Mouse (Mus musculus): ENCODE results near the gene Olfr1175-ps. TPM values are rescaled to one million over a fixed set of nuclear protein-coding genes. Genes with fewer than 3 reads are reported as not detected.

The Olfr1175-ps gene
- polyA plus RNA-seq (2017; shearing (Covaris generic)) = under 1 TPM in 1 of 2 experiments, not detected in 1; 0.20 TPM

GRCm38 (mm10) chr2:88327115-88327514 lies at the start of gene Olfr1175-ps:
TSS of gene Olfr1175-ps (minus strand) at chr2:88327215.
- ATAC-seq = no peak

GRCm38 (mm10) chr2:88356304-88356703 lies 29.3 kb upstream of the Olfr1175-ps start:
- ATAC-seq = no peak

GRCm38 (mm10) chr2:88346392-88346791 lies 19.4 kb upstream of the Olfr1175-ps start, which contains the start of gene Olfr1177-ps:
TSS of gene Olfr1177-ps (minus strand) at chr2:88346492.
- no peak for ATAC-seq

GRCm38 (mm10) chr2:88336421-88336820 lies 9.4 kb upstream of the Olfr1175-ps start, which contains the start of gene Olfr1176:
TSS of gene Olfr1176 (plus strand) at chr2:88336721.
- no peak for ATAC-seq

GRCm38 (mm10) chr2:88315035-88315434 lies 12.0 kb downstream of the Olfr1175-ps start, which contains the start of gene Olfr1174-ps:
TSS of gene Olfr1174-ps (minus strand) at chr2:88315135.
- ATAC-seq = no peak

GRCm38 (mm10) chr2:88279775-88280174 lies 47.2 kb downstream of the Olfr1175-ps start, which contains the start of gene Olfr1173:
TSS of gene Olfr1173 (minus strand) at chr2:88279875.
- no peak for ATAC-seq

Other genes starting within 250 kb of the Olfr1175-ps start
- gene Olfr1164, start 233.2 kb downstream of the Olfr1175-ps start, polyA plus RNA-seq (2017; shearing (Covaris generic)) = not detected
- under 1 TPM in 1 of 2 experiments, not detected in 1; 0.17 TPM for gene Olfr1166, start 198.9 kb downstream of the Olfr1175-ps start, polyA plus RNA-seq (2017; shearing (Covaris generic))
- under 1 TPM in 1 of 2 experiments, not detected in 1; 0.11 TPM for gene Olfr1167, start 172.0 kb downstream of the Olfr1175-ps start, polyA plus RNA-seq (2017; shearing (Covaris generic))
- gene Olfr1168, start 145.3 kb downstream of the Olfr1175-ps start, polyA plus RNA-seq (2017; shearing (Covaris generic)) = not detected
- under 1 TPM in 1 of 2 experiments, not detected in 1; 0.12 TPM for gene Olfr1170, start 98.9 kb downstream of the Olfr1175-ps start, polyA plus RNA-seq (2017; shearing (Covaris generic))
- gene Olfr1173, start 47.3 kb downstream of the Olfr1175-ps start, polyA plus RNA-seq (2017; shearing (Covaris generic)) = under 1 TPM in 1 of 2 experiments, not detected in 1; 0.11 TPM
- not detected for gene Olfr1174-ps, start 12.1 kb downstream of the Olfr1175-ps start, polyA plus RNA-seq (2017; shearing (Covaris generic))
- gene Olfr1176, start 9.5 kb upstream of the Olfr1175-ps start, polyA plus RNA-seq (2017; shearing (Covaris generic)) = not detected
- gene Olfr1177-ps, start 19.3 kb upstream of the Olfr1175-ps start, polyA plus RNA-seq (2017; shearing (Covaris generic)) = not detected
- not detected for gene Olfr1178, start 59.8 kb upstream of the Olfr1175-ps start, polyA plus RNA-seq (2017; shearing (Covaris generic))
- not detected for gene Olfr1179, start 79.2 kb upstream of the Olfr1175-ps start, polyA plus RNA-seq (2017; shearing (Covaris generic))
- gene Olfr1180, start 91.9 kb upstream of the Olfr1175-ps start, polyA plus RNA-seq (2017; shearing (Covaris generic)) = not detected
- not detected for gene Olfr1181, start 99.0 kb upstream of the Olfr1175-ps start, polyA plus RNA-seq (2017; shearing (Covaris generic))
- gene Gm13757, start 121.9 kb upstream of the Olfr1175-ps start, polyA plus RNA-seq (2017; shearing (Covaris generic)) = under 1 TPM in 1 of 2 experiments, not detected in 1; 0.21 TPM
- not detected for gene Olfr1183, start 127.7 kb upstream of the Olfr1175-ps start, polyA plus RNA-seq (2017; shearing (Covaris generic))
- gene Olfr1184, start 156.4 kb upstream of the Olfr1175-ps start, polyA plus RNA-seq (2017; shearing (Covaris generic)) = not detected
- under 1 TPM in 1 of 2 experiments, not detected in 1; 0.16 TPM for gene Olfr1185-ps1, start 166.1 kb upstream of the Olfr1175-ps start, polyA plus RNA-seq (2017; shearing (Covaris generic))
- gene Olfr1186, start 191.3 kb upstream of the Olfr1175-ps start, polyA plus RNA-seq (2017; shearing (Covaris generic)) = not detected
- not detected for gene Olfr1188, start 229.7 kb upstream of the Olfr1175-ps start, polyA plus RNA-seq (2017; shearing (Covaris generic))